Mouse (Mus musculus): ENCODE measurements at regions not wholly inside any gene's neighbourhood (a gene's known extent, or its start where the extent isn't known, plus 50 kb on each side); places are given as distances from the start of the nearest gene placed in this dataset.
"Not testable (repeated sequence)": the region's sequence is repeated elsewhere in the genome, so short reads cannot be mapped to it uniquely, and the experiment has no call there.

DNA sequence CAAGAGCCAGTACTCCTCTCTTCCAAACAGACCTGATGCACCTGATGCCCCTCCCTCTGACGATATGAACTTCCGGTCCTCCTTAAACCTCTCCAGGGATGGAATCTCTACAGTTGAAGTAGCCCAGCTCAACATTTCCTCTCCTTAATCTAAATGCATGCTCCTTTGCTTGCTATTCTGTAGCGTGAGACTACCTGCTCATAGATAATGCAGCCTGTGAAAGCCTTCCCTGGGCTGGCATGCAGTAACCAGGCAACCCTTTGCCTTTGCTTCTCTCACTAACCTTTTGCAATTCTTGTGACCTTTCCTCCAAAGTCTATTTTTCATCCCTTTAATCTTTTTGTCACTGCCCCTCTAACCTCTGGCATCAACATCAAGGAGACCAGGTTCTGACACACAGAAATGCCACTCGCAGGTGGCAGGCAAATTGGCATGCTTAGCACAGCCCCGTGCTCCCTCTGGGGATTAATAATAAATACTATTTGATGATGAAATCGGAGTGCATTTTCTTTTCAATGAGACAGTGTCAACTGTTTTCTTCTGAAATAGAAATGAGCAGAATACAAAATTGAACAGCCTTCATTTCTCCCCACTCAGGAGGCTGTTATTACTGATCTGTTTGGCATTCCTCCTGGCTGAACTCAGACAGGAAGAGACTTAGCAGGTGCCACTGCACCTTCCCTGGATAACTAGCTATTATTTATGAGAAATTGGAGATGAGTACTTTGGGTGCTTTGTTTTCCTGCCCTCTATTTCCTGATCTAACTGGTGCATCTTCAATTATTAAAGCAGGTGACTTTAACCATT is 249.8 kb upstream of the Pbx1 start:
- no peak for DNase-seq (ENCODE audit: low spot score in 2 of 2)

DNA sequence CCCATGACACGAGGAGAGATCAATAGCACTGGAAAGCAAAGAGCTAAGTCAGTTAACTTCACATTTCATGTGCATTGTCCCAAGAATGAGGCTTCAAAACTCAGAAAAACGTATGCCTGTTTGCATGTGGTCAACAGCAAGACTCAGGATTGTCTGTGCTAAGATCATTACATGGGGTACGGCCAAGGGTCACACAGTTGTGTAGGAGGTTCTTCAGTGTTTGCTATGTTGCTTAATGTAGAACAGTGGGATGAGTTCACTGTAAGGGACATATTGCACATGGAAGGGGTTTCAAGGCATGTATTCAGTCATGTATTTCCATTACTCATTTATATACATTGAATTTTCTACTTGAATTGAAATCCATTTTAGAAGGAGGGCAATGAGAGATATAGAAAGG is 248.6 kb upstream of the Pbx1 start:
- no peak for DNase-seq (ENCODE audit: low spot score in 2 of 2)

DNA sequence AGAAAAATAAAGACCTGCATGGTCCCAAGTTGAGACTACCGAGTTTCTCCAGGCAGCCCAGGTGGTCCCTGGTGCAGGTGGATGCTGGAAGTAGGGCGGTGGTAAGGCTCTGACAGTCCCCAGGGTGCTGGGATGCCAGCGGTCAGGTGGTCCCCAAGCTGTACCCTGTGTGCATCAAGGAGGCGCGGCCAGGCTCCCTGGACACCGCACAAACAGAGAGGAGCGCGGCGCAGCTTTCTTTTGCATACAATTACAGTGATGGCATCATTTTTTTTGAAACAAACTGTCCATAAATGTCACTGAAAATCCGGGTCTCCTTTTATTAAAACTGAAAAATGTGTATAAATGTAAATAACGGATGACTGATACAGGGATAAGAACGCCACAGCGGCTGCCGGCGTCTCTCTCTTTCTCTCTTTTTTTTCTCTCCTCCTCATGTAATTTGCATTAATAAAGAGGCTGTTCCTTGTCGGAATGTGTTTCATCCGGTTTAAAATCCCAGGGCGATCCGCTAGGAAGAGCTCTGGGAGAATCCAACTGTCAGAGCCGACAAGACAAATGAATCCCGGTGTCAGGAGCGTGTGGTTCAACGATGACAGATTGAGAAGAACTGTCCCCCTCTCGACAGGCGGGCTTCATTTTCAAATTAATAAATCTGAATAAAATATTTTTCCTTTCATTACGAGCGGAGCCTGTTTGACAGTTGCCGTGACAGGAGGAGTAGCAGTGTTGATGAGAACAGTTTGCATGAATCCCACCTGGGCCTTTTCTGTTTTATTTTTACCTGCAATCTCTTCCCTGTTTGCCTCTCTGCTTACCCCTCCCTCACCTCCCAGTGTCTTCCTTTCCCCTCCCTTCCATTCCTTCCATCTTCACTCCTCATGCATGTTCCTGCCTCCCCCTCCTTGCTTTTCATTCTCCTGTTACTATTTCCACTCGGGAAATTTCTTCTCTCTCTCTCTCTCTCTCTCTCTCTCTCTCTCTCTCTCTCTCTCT is 244.6 kb upstream of the Pbx1 start:
- no peak for DNase-seq (ENCODE audit: low spot score in 2 of 2)

DNA sequence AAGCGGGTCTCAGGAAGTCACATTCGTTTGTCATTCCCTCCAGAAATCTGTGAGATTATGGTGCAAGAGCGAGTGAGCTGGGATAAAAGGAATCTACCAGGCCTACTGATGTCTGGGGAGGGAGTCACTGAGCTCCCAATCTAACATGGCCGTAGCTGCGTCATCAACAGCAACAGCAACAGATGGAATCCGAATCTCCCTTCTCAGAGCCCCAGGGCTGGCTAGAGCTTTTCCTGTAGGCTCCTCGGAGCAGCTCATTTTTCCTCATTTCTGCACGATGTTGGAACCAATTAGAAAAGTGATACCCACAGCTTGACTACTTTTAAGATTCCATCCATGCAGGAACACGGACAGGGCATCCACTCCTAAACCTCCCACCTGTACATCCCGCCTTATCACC is 243.7 kb upstream of the Pbx1 start:
- DNase-seq (ENCODE audit: low spot score in 2 of 2): no peak

DNA sequence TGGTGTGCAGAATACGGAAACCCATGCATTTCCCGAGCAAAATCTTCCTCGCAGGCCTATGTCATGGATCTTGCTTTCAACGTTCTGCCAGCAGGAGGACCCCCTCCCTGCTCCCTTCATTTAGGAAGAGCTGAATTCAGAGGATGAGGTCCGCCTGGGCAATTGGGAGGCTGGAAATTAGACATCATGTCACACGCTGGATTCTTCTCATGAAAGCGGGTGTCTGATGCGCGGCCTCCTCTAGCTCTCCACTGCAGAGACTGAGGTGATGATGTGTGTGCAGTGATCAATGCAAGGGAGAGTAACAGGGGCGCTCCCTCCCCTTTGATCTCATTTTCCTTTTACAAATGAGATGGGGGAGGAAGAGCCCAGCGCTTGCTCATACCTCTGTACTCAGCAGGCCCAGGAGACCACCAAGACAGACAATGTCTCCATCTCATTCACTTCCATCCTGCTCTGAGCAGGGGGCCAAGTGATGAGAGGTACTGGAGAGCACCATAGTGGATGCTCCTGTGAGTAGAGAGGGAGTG is 230.8 kb upstream of the Pbx1 start:
- DNase-seq (ENCODE audit: low spot score in 2 of 2): no peak

DNA sequence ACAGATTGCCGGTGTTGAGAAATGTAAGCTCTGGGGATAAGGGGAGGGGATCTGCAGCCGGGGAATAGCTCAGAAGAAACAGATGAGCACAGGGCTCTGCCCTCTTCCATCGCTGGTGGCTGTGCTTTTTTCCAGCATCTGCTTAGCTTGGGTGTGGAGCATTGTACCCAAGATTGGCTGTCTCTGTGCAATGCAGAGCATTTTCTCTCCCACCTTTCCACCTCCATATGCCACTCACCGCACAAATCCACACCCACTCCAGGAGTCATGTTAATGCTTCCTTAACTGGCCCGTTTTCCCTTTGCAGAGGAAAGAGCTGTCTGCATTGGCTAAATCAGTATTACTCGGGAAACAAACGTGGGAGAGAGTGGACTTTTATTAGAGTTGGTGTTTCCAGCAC is 228.9 kb upstream of the Pbx1 start:
- no peak for DNase-seq (ENCODE audit: low spot score in 2 of 2)

DNA sequence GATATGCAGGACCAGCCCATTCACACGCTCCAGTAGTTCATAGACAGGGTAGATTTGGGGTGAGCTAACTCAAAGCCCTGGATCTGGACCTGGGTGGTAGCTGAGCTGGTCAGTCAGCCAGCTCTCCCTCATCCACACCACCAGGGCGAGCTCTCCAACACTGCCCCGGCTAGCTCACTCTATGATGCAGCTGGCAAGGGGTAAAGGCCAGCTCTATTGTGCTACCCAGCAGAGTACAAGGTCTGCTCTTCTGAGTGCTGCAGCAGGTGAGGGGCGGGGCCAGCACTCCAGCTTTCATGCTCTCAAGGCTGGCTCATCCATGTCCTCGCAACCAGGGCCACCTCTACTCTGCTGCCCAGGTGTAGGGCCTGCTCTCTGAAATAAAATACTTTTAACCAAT is 227.5 kb upstream of the Pbx1 start:
- no peak for DNase-seq (ENCODE audit: low spot score in 2 of 2)

DNA sequence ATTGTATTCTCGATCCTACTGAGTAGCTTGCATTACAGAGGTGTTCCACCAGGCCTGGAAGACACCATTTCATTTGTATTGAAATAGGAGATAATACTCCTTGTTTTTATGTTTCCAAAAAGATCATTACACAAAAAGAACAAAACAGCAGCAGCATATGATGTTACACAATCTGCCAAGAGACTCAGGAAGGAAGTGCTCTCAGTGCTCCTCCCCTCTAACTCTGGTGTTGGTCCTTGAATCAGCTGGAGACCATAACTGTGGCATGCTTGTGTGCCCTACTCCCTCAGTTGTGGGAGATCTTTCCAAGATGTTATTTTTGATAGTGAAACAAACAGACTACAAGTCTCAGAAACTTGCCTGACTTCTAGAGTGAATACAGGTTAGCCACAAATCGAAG is 200.8 kb upstream of the Pbx1 start:
- DNase-seq (ENCODE audit: low spot score in 2 of 2): no peak

DNA sequence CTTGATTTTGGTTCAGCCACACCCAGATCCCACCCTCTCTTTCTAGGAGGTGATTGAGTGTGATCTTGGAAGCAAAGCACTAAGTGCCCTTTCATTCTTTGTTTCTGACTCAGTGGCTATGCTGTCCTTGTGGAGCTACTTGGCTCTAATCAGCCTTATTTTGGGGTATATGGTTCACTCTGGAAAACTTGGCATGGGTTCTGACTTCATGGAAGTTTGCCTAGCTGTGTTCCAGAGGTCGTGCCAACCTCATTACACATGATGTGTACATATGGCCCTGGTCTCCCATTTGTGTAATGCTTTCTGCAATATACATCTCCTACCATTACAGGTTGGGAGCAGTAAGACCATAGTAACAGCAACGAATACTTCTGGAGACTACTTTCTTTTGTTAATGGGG is 199.9 kb upstream of the Pbx1 start:
- no peak for DNase-seq (ENCODE audit: low spot score in 2 of 2)

DNA sequence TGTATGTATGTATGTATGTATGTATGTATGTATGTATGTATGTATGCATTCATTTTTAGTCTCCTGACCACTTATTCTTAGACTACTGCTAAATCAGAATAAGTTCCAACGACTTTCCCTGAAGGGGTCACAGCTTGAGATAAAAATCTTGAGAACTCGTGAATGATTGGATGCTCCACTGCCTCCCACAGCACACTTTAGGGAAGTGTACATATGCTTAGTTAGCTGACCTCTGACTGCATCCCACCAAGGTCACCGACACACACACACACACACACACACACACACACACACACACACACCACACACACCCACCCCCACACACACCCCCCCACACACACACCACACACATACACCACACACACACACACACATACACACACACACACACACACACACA is 169.9 kb upstream of the Pbx1 start:
- DNase-seq (ENCODE audit: low spot score in 2 of 2): not testable (repeated sequence)

DNA sequence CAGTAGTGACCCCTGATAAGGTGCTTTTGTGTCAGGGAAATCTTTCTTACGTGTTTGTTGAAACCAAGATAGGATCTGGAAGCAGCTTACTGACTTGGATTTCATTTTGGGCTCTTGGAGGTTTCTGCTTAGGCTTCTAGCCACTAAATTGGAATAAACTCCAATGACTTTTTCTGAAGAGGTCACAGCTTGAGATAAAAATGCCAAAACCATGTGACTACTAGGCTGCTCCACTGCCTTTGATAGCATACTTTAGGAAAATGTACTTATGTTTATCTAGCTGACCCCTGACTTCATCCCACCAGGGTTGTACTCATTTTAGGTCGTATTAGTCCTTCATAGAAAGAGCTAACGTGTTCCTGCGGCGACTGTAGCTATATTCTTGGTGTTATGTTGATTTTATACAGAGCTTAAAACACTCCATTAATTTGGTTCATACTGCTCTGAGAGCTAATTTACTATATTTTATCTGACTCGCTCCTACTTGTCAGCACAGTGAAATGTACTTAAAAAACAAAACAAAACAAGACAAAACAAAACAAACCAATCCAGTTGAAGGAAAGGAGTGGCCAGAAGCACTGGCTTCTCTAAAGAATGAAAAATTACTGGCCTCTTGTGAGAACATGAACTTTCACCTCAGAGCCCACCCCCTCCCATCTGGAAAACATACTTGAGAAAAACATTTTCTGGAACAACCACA is 168.5 kb upstream of the Pbx1 start:
- no peak for DNase-seq (ENCODE audit: low spot score in 2 of 2)

DNA sequence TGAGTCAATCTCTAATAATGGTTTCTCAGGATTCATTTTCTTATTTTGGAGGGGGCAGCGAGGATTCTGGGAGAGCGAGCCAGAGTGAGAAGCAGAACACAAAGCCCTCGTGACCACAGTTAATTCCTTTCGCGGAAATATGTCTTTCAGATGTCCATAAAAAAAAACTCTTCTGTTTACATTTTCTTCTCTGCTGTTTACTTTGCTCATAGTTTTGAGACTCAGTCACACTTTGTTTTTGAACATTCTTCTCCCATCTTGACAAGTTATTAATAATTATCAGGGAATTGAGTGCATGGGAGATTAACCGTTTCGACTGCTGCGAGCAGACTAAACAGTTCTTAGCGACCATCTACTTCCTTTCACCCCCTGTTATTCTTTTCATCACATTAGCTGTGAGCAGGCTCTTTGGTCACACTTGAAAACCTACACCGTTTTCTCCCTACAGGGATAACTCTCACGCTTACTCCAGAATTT is 166.2 kb upstream of the Pbx1 start:
- peak in 1 of 2 experiments; percentile 3 for DNase-seq (ENCODE audit: low spot score in 2 of 2)

DNA sequence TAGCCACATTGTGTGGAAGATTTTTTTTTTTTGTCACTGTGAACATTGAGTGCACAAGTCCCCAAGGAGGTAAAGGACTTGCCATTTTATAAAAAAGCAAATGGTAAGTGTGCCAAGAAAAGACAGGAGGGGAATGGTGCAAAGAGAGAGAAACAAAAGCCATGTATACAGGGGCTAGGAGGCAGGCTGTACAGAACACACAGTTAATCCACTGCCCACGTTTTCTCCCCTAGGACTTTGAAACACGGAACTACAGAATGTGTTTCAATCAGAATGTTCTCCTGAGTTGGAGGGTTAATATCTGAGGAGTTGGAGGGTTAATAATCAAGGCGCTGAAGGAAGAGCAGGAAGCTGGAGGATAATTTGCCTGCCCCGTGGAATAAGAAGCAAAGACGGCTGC is 165.4 kb upstream of the Pbx1 start:
- no peak for DNase-seq (ENCODE audit: low spot score in 2 of 2)

DNA sequence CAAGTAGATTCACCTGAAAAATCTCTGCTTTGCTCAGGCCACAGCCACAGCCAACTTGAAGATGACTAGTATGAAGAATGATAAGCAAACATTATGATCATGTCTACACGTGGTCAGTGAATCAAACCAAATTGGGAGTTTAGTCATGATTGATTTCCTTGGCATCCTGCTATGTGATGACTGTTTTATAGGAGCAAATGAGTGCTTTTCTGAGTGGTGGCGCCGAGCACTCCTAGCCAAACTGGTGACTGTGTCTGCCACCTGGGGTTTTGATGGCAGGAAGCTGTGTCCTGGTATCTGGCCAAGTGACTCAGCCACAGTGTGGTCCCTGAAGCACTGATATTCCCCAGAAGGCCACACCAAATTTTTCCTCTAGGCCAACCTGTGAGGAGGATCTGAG is 152.1 kb upstream of the Pbx1 start:
- no peak for DNase-seq (ENCODE audit: low spot score in 2 of 2)

DNA sequence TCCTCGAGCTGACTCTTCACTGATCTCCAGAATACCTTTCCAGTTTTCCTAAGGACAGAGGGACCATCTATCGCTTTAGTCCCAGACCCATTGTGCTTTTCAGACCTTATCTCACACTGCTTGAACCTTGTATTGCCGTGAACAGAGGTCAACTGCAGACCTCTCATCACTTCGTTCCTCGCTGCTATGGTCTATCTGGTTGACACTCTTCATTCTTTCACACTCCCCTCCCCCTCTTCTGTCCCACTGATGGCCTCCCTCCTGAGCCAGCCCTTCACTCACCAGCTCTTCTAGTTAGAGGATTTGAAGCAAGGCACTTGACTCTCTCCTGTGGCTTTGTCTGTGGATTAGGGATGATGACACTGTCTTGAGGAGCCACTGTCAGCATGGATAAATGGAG is 150.4 kb upstream of the Pbx1 start:
- no peak for DNase-seq (ENCODE audit: low spot score in 2 of 2)

DNA sequence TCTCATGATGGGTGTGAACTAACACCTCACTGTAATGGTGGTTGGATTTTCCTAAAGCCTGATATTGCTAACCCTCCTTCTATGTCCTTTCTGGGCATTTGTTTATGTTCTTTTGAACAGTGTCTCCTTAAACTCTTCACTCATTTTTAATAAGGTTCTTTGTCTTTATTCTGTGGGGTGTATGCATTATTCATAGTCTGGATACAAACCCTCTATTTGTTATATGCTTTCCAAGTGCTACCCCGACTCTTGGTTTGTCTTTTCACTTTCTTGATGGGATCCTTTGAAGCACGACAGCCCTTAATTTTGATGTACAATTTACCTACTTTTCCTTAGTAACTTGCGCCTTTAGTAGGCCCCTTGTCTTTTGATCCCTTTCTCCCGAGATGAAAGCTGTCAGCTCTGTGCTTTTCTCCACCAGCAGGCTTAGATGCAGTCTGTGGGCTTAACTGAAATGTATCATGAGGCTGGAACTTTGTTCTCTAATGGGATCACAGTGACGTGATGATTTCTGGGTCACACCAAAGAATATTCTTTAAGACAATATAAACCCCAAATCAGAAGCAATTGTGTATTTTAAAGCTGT is 138.0 kb upstream of the Pbx1 start:
- DNase-seq (ENCODE audit: low spot score in 2 of 2): no peak

DNA sequence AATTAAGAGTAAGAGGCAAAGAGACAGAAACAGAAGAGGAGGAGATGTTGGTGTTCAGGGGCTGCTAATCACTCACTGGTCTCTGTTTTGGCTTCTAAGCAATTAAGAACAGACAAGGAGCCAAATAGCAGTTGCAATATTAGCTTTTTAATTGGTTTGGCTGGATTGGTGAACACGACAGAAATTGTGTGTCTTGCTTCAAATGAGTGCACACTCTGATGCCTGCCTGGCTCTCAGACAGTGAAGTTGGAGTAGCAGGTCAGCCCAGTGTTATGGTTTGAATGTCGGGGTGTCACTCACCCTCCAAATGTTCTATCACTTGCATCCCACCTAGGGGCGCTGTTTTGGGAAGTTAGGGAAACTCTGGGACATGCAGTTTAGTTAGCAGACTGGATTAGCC is 120.3 kb upstream of the Pbx1 start:
- no peak for DNase-seq (ENCODE audit: low spot score in 2 of 2)

DNA sequence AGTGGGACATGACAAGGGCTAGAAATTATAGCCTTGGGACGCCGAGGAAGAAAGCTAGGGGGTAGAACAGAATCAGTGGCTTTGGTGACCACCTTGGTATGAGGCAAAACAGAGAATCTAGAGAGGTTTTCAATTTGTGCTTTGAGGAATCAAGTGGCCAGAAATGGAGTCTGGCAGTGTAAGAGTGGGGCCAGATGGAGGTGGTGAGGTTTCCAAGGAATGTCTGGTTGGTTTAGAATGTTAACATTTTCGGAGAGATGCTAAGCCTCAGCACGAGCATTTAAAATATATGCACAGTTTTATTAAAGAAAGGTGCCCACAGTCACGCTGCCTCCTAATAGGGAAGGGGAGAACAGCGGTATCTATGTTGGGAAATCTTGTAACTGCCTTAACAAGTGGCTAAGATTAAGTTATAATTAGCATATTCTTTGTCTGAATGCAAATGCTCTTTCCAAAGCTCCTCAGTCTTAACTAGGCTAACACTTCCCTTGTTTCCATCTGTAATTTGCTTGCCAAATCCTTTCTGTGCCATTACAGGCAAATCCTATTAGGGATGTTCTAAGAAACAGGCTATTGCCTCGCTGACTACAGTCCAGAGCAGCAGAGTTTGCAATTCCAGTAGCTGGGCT is 117.9 kb upstream of the Pbx1 start:
- DNase-seq (ENCODE audit: low spot score in 2 of 2): no peak

DNA sequence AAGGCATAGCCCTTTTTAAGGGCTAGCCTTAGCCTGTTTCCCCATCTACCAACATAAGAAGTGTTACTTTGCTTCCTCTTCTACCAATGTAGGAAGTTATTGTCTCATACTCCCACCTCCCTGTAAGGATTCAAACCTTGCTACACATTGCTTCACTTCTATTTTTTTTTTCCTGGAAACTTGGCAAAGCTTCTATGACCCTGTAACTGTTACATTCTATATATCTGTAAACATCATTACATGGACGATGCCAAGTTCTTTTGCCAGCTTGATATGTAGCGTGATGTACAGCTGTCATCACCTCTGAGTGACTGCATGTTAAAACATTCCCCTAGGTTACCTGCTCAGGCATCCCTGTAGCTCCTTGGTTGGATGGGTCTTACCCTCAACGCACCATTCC is 114.1 kb upstream of the Pbx1 start:
- DNase-seq (ENCODE audit: low spot score in 2 of 2): no peak

DNA sequence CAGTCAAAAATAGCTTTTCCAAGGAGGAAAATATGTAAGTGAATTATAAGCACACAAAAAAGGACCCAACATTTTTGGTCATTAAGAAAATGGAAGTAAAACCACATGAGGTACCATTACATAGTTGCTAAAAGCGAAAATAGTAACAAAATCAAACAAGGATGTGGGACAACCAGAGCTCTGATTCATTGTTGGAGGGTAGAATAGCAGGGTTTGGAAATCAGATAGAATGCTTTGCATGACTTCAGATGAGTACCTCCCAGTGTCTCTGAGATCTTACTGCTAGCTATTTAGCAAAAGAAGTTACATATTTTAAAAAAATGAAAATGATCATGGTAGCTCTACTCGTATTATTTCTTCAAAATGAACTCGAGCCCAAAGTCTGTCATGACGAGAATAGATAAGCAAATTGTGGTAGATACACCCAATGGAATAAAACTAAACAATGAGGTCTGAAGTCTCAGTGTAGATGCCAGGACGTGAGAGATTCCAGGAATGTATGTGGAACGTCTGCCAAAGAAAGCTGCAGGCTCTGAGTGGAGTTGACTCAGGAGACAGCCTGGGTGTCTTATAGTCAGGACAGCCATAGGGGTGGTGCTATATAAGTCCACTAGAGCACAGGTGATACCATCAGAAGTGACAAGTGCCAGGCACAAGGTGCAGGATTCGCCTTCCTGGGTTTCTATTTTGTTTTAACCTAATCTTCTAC is 113.2 kb upstream of the Pbx1 start:
- no peak for DNase-seq (ENCODE audit: low spot score in 2 of 2)
